Mouse (Mus musculus) adrenal gland, postnatal 25 days (tissue): Measurements from ENCODE around the gene Cyp2j13. TPM values are rescaled to one million over a fixed set of nuclear protein-coding genes. Genes with fewer than 3 reads are reported as not detected.
"Not testable (repeated sequence)": the region's sequence is repeated elsewhere in the genome, so short reads cannot be mapped to it uniquely, and the experiment has no call there.

Experiments
- DNase-seq: peaks from one replicate; pipeline ENCODE4 v3.0.0; 2021; ENCODE audit warnings: mixed read lengths
- long read RNA-seq: library from polyadenylated mRNA; stranded (forward); transcript quantifications from one replicate; pipeline ENCODE4 v2.0.0, GENCODE M21; 2021
- total RNA-seq: library from RNA; stranded (reverse); gene quantifications from 2 replicates; pipeline ENCODE4 v1.2.3, GENCODE M21; 2021

Gene Cyp2j13
- total RNA-seq: not detected in 2 replicates
- long read RNA-seq: 0 reads

GRCm38 (mm10) chr4:96077261-96078125 is at the start of gene Cyp2j13:
Cyp2j13 (minus strand) TSS chr4:96077546.
- DNase-seq: peak; percentile 22

- no peak for DNase-seq
Measured at GRCm38 (mm10) chr4:96096841-96097240, 19.5 kb upstream of the Cyp2j13 start.

- no peak for DNase-seq
Measured at GRCm38 (mm10) chr4:96091869-96092268, 14.5 kb upstream of the Cyp2j13 start.

GRCm38 (mm10) chr4:96089356-96090048 is 12.2 kb upstream of the Cyp2j13 start:
- DNase-seq: not testable (repeated sequence)

- DNase-seq: no peak
Measured at GRCm38 (mm10) chr4:96078308-96078707, 962 bp upstream of the Cyp2j13 start.

GRCm38 (mm10) chr4:96062045-96062444 is 15.3 kb downstream of the Cyp2j13 start:
- no peak for DNase-seq

GRCm38 (mm10) chr4:96060106-96060505 is 17.2 kb downstream of the Cyp2j13 start:
- DNase-seq: no peak

- no peak for DNase-seq
Measured at GRCm38 (mm10) chr4:96028412-96028811, 48.9 kb downstream of the Cyp2j13 start.

GRCm38 (mm10) chr4:96022803-96023202 is 54.5 kb downstream of the Cyp2j13 start:
- no peak for DNase-seq

GRCm38 (mm10) chr4:96016875-96017274 is 60.5 kb downstream of the Cyp2j13 start:
- no peak for DNase-seq

- DNase-seq: not testable (repeated sequence)
Measured at GRCm38 (mm10) chr4:95982221-95982620, 95.1 kb downstream of the Cyp2j13 start.

Other genes with a start within 250 kb of the Cyp2j13 start
- 9.0 and 9.5 TPM in 2 replicates for gene Hook1, start 110.3 kb downstream of the Cyp2j13 start, total RNA-seq
- 0.64 TPM in 1 of 2 replicates, not detected in the other for gene Cyp2j12, start 63.6 kb upstream of the Cyp2j13 start, total RNA-seq
- not detected in 2 replicates for gene Cyp2j7, start 159.1 kb upstream of the Cyp2j13 start, total RNA-seq